In genomic region chr2:172215508-172216162, GRCm38 (mm10) we compare ENCODE assay signal across 9 mouse cellular contexts. TPM values are rescaled to one million over a fixed set of nuclear protein-coding genes. Genes with fewer than 3 reads are reported as not detected.
DNase-seq lines count a peak whose midpoint lies in the region; ATAC-seq and TF ChIP-seq lines count a peak whose summit lies in the region.
"Had no signal": no experiment of that assay in that cellular context is flagged by ENCODE, and none has a peak within 500 bp of the region (broad histone marks: within the 10 kb centered on the region; RNA-seq: fewer than 3 reads in every experiment).

No protein-coding gene starts in this region.

- no peak for ATAC-seq in intestine, postnatal 0 days
- ATAC-seq in intestine, embryonic 15.5 days, result no peak
- peak; percentile 43 for ATAC-seq in CD4-positive, CD25-positive, alpha-beta regulatory T cell, adult 4 months
- ATAC-seq in forebrain, embryonic 11.5 days (replicated peaks; ENCODE audit: low FRiP score), result 0 out of 2 replicates have a peak, but pooled peaks have one; percentile 40
- ATAC-seq in megakaryocyte progenitor cell, adult 5-6 weeks (replicated peaks; ENCODE audit: poor library complexity), result peak; percentile 91
- ATAC-seq in erythroid progenitor cell, adult 5-6 weeks (replicated peaks; ENCODE audit: low FRiP score, poor library complexity, severe bottlenecking), result no peak

- H3K4me2 ChIP-seq in intestine, postnatal 0 days (replicated peaks; ENCODE audit: low read depth), result no peak overlapping the region
- H3K4me2 ChIP-seq in intestine, embryonic 15.5 days (replicated peaks), result no peak overlapping the region
- no peak overlapping the region for H3K4me2 ChIP-seq in forebrain, embryonic 11.5 days (ENCODE audit: low read depth, low read length, severe bottlenecking)

- H3K9me3 ChIP-seq in intestine, postnatal 0 days (ENCODE audit: control insufficient read depth), result no peaks in the 10 kb centered on the region
- H3K9me3 ChIP-seq in intestine, embryonic 15.5 days, result no peaks in the 10 kb centered on the region
- no peaks in the 10 kb centered on the region for H3K9me3 ChIP-seq in forebrain, embryonic 11.5 days (ENCODE audit: control insufficient read depth, low read length)

- no peaks in the 10 kb centered on the region for H3K4me1 ChIP-seq in intestine, postnatal 0 days (replicated peaks; ENCODE audit: control insufficient read depth, insufficient read depth, low read length)
- no peaks in the 10 kb centered on the region for H3K4me1 ChIP-seq in intestine, embryonic 15.5 days (replicated peaks)
- no peaks in the 10 kb centered on the region for H3K4me1 ChIP-seq in forebrain, embryonic 11.5 days (replicated peaks; ENCODE audit: control insufficient read depth, insufficient read depth, low read length)
- H3K4me1 ChIP-seq: megakaryocyte, embryonic 14.5 days had no signal

- no peak overlapping the region for H3K27ac ChIP-seq in intestine, postnatal 0 days (ENCODE audit: low read depth, low read length)
- no peak overlapping the region for H3K27ac ChIP-seq in intestine, embryonic 15.5 days
- H3K27ac ChIP-seq in forebrain, embryonic 11.5 days (ENCODE audit: low read depth, low read length), result no peak overlapping the region

- H3K4me3 ChIP-seq in intestine, postnatal 0 days (ENCODE audit: low read depth, low read length), result no peak overlapping the region
- H3K4me3 ChIP-seq in intestine, embryonic 15.5 days (replicated peaks), result no peak overlapping the region
- H3K4me3 ChIP-seq in forebrain, embryonic 11.5 days (ENCODE audit: low read depth, low read length), result no peak overlapping the region

- peak; percentile 94 for TF ChIP-seq CTCF in intestine, postnatal 0 days (IDR thresholded peaks at IDR 0.05; ENCODE audit: low read depth)

- 34% methylated on average over 11 of the region's 11 CpGs for WGBS in intestine, postnatal 0 days
- 32% methylated on average over 11 of the region's 11 CpGs for WGBS in intestine, embryonic 15.5 days
- 36% methylated on average over 11 of the region's 11 CpGs for WGBS in forebrain, embryonic 11.5 days

- H3K36me3 ChIP-seq in intestine, postnatal 0 days (ENCODE audit: control insufficient read depth, insufficient read depth), result no peaks in the 10 kb centered on the region
- no peaks in the 10 kb centered on the region for H3K36me3 ChIP-seq in intestine, embryonic 15.5 days
- H3K36me3 ChIP-seq in forebrain, embryonic 11.5 days (ENCODE audit: control insufficient read depth, insufficient read depth, low read length), result no peaks in the 10 kb centered on the region

- DNase-seq in c-Kit-positive CD71-negative TER-119-negative erythroid progenitor cells, embryonic 14.5 days (ENCODE audit: low read depth), result peak; percentile 59
- peak; percentile 81 for DNase-seq in forebrain, embryonic 11.5 days (ENCODE audit: low spot score)
- peak; percentile 71 to 75 for DNase-seq in kidney, postnatal 4 days

- no peaks in the 10 kb centered on the region for H3K27me3 ChIP-seq in intestine, postnatal 0 days (replicated peaks; ENCODE audit: control insufficient read depth, insufficient read depth, low read length)
- no peaks in the 10 kb centered on the region for H3K27me3 ChIP-seq in intestine, embryonic 15.5 days (replicated peaks)
- H3K27me3 ChIP-seq in forebrain, embryonic 11.5 days (ENCODE audit: control insufficient read depth, insufficient read depth, low read length), result no peaks in the 10 kb centered on the region
- H3K27me3 ChIP-seq: megakaryocyte, embryonic 14.5 days had no signal

- no peak overlapping the region for H3K9ac ChIP-seq in intestine, postnatal 0 days (ENCODE audit: low read depth, low read length)
- H3K9ac ChIP-seq in intestine, embryonic 15.5 days, result no peak overlapping the region
- no peak overlapping the region for H3K9ac ChIP-seq in forebrain, embryonic 11.5 days (ENCODE audit: low read length)

RNA-seq across cellular contexts. Expression of gene Mc3r, which starts 32.7 kb away (rescaled TPM):
- polyA plus RNA-seq in intestine, postnatal 0 days (2015; fragmentation: Nextera tagmentation; extraction: Ambion mirVana), result not detected in 2 replicates
- not detected in 2 replicates for polyA plus RNA-seq in intestine, embryonic 15.5 days (2015; fragmentation: Nextera tagmentation; extraction: Ambion mirVana)
- polyA plus RNA-seq in CD4-positive, CD25-positive, alpha-beta regulatory T cell, adult 4 months (2017; shearing (Covaris generic)), result not detected
- 0.09 TPM in 1 of 2 replicates, not detected in the other for polyA plus RNA-seq in forebrain, embryonic 11.5 days (2014; fragmentation: Nextera tagmentation; extraction: Ambion mirVana)
- total RNA-seq in megakaryocyte progenitor cell, adult 5-6 weeks (2015), result not detected in 2 replicates
- not detected in 2 replicates for total RNA-seq in megakaryocyte progenitor cell, adult 5-6 weeks (2017)
- total RNA-seq in erythroid progenitor cell, adult 5-6 weeks (2015; ENCODE audit: low replicate concordance), result not detected in 2 replicates
- total RNA-seq in erythroid progenitor cell, adult 5-6 weeks (2017; ENCODE audit: low replicate concordance), result not detected in 2 replicates

Comparison
In these comparisons a context has a peak if more than half of its experiments do, and no peak if none do; other contexts are left out.
1. ATAC-seq: peak in CD4-positive, CD25-positive, alpha-beta regulatory T cell, adult 4 months (single experiment), forebrain, embryonic 11.5 days (single experiment) and megakaryocyte progenitor cell, adult 5-6 weeks (single experiment); none in intestine, postnatal 0 days (single experiment), intestine, embryonic 15.5 days (single experiment) and erythroid progenitor cell, adult 5-6 weeks (single experiment).
2. Peak in every context shown above with its lines, with median percentiles within 50 percentile points of each other: DNase-seq.